Mouse (Mus musculus) midbrain, embryonic 15.5 days (tissue): ENCODE results near the gene Eif3b. TPM values are rescaled to one million over a fixed set of nuclear protein-coding genes. Genes with fewer than 3 reads are reported as not detected.

Experiments used
- ATAC-seq: fragments of 200-750 bp; cut with Nextera tagmentation; replicated peaks from 2 replicates; pipeline ENCODE4 v1.8.0; 2017; ENCODE audit warnings: moderate TSS enrichment
- H3K27ac ChIP-seq: fragments of 300-500 bp; sonication (generic); 2 replicates; pipeline ENCODE4 v1.5.1; 2015; ENCODE audit warnings: mild to moderate bottlenecking, inconsistent platforms
- H3K27me3 ChIP-seq: fragments of 300-500 bp; sonication (generic); replicated peaks from 2 replicates; pipeline ENCODE4 v1.6.1; 2015; ENCODE audit warnings: inconsistent platforms
- H3K36me3 ChIP-seq: fragments of 300-500 bp; sonication (generic); replicated peaks from 2 replicates; pipeline ENCODE4 v1.6.1; 2015; ENCODE audit warnings: inconsistent platforms
- H3K4me1 ChIP-seq: fragments of 300-500 bp; sonication (generic); 2 replicates; pipeline ENCODE4 v1.6.1; 2015; ENCODE audit warnings: inconsistent platforms
- H3K4me2 ChIP-seq: fragments of 300-500 bp; sonication (generic); 2 replicates; pipeline ENCODE4 v1.6.1; 2015; ENCODE audit warnings: inconsistent platforms, mild to moderate bottlenecking, moderate library complexity
- H3K4me3 ChIP-seq: fragments of 300-500 bp; sonication (generic); 2 replicates; pipeline ENCODE4 v1.5.1; 2015; ENCODE audit warnings: mild to moderate bottlenecking, inconsistent platforms
- H3K9ac ChIP-seq: fragments of 300-500 bp; sonication (generic); 2 replicates; pipeline ENCODE4 v1.6.1; 2015; ENCODE audit warnings: mild to moderate bottlenecking, inconsistent platforms
- H3K9me3 ChIP-seq: fragments of 300-500 bp; sonication (generic); 2 replicates; pipeline ENCODE4 v1.6.1; 2016; ENCODE audit warnings: inconsistent platforms
- WGBS: fragments of 180-500 bp; shearing (Covaris S2); methylation state at CpG from one replicate; pipeline ENCODE4 v1.1.7; 2015; ENCODE audit warnings: mixed read lengths; 5-methylcytosine and 5-hydroxymethylcytosine counted together
- polyA plus RNA-seq: library from polyadenylated mRNA; unstranded; fragments of >200 nt; fragmentation: Nextera tagmentation; extraction: Ambion mirVana; gene quantifications from 2 replicates; pipeline ENCODE4 v1.2.1, GENCODE M21; 2015

The Eif3b gene
- polyA plus RNA-seq, 1 experiment from 2014 or later, result 78.4 TPM

DNA sequence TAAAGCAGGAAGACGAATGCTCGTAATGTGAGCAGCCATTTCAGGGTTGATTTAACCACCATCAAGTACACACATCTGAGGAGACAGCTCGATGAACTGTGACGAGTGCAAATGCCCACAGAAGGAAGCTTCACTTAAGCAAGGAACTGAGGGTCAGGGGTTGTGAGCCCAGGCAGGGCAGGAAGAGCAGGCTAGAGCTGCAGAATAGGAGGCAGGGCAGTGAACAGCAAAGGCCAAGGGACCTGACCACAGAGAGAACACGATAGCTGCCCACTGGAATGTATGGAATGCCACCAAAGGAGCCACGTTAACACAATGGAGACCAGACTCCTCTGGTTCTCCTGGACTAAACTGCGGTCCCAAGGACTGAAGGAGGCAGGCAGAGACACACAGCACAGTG, 35.6 kb upstream of the Eif3b start:
- Histone ChIP-seq H3K27ac (no peak overlapping the region), H3K4me2 (no peak overlapping the region), H3K27me3 (no peaks in the 10 kb centered on the region), H3K4me1 (peaks cover 21% of the 10 kb centered on the region), H3K9ac (no peak overlapping the region), H3K36me3 (no peaks in the 10 kb centered on the region), H3K4me3 (no peak overlapping the region), H3K9me3 (no peaks in the 10 kb centered on the region)
- no peak for ATAC-seq
- 18% methylated on average over 7 of the region's 7 CpGs for WGBS

DNA sequence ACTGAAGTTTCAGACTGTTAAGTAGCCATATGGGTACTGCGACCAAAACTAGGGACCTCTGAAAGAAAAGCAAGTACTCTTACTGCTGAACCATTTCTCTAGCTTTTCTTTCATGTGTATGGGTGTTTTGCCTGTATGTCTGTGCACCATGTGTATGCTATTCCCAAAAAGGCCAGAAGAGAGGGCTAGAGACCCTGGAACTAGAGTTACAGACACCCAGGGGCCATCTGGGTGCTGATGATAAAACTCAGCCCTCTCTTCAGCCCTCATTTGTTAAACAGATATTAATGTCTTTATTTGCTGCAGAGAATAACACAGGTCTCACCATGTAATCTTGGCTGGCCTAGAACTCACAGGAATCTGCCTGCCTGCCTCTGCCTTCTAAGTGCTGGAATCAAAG, 34.7 kb upstream of the Eif3b start:
- peaks cover 21% of the 10 kb centered on the region for H3K4me1 ChIP-seq
- no peak overlapping the region for H3K27ac ChIP-seq
- H3K9me3 ChIP-seq, result no peaks in the 10 kb centered on the region
- no peak overlapping the region for H3K9ac ChIP-seq
- H3K4me2 ChIP-seq, result no peak overlapping the region
- 92% methylated on average over 1 of the region's 1 CpGs for WGBS
- no peak overlapping the region for H3K4me3 ChIP-seq
- H3K27me3 ChIP-seq, result no peaks in the 10 kb centered on the region
- ATAC-seq, result no peak
- H3K36me3 ChIP-seq, result no peaks in the 10 kb centered on the region

DNA sequence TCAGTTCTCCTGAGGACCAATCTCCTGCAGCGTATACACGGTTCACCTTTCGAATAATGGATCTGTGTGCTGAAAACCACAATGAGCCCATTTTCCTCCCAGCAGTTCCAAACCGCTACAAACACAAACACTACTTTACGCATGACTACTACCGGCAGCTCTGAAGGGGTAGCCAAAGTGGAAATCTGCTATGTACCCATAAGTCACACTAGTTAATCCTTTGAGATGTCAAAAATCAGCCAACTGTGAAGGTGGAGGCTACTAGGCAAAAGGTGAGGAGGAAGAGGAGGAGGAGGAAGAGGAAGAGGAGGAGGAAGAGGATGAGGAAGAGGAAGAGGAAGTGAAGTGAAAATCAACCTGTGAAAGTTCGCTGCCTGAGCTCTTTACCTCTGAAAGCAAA, 31.9 kb upstream of the Eif3b start:
- H3K27ac ChIP-seq, result no peak overlapping the region
- H3K27me3 ChIP-seq, result no peaks in the 10 kb centered on the region
- no peak overlapping the region for H3K4me3 ChIP-seq
- 85% methylated on average over 7 of the region's 7 CpGs for WGBS
- ATAC-seq, result no peak
- no peaks in the 10 kb centered on the region for H3K9me3 ChIP-seq
- H3K4me2 ChIP-seq, result no peak overlapping the region
- no peak overlapping the region for H3K9ac ChIP-seq
- H3K4me1 ChIP-seq, result peaks cover 21% of the 10 kb centered on the region
- no peaks in the 10 kb centered on the region for H3K36me3 ChIP-seq

GRCm38 (mm10) chr5:140387816-140388510, 31.2 kb upstream of the Eif3b start:
- ATAC-seq, result no peak
- peak overlapping the region; percentile 64 for H3K9ac ChIP-seq
- no peaks in the 10 kb centered on the region for H3K27me3 ChIP-seq
- H3K4me2 ChIP-seq, result peak overlapping the region; percentile 93
- no peak overlapping the region for H3K27ac ChIP-seq
- peaks cover 21% of the 10 kb centered on the region for H3K4me1 ChIP-seq
- peak overlapping the region; percentile 70 for H3K4me3 ChIP-seq
- 79% methylated on average over 12 of the region's 12 CpGs for WGBS
- no peaks in the 10 kb centered on the region for H3K9me3 ChIP-seq
- H3K36me3 ChIP-seq, result no peaks in the 10 kb centered on the region

DNA sequence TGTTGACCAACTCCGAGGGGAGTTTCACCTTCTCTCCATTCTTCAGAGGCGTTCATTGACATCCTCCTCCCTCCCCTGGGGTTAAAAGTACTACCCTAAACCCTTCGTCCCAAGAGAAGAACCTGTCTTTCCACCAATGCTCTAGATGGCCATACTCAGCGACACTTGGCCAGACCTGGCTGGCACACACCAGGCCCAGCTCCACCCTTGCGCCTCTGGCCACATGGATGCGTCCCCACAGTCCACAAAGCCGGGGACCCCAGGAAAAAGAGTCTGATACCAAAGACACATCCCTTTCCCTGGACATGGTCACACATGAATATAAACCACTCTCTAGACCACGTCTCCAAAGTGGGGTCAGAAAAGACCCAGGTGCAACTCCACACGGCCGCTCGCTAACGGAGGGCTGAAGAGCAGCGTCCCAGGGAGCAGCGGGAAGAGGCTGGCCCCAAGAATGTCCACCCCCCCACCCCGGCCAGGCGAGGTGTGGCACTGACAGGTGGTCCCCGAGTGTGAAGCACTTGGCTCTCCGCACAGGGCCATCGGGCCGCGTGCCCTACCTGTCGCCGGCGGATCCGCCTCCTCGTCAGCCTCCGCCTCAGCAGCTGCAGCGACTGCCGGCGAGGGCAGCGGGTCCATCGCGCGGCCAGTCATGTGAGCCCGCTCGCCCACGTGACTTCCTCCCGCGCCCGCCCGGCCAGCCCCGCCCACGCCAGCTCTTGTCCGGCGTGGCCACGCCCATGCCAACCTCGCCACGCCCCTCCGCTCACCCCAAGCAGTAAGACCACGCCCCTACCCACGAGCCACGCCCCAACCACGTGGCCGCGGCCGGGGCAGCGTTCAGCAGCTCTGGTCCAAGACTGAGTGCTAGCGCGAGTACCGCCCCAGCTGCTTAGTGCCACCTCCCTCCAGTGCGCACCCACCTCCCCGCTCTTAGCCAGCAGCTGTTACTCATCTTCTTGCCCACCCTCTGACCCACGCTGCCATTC, 30.2 kb upstream of the Eif3b start, which contains the start of gene Snx8:
Snx8 (minus strand) TSS at position 675 of the 989 bp plus-strand sequence.
- Histone ChIP-seq H3K27ac (peak within 1 kb of the TSS; percentile 57), H3K9ac (peak within 1 kb of the TSS; percentile 64), H3K27me3 (no peaks in the 10 kb centered on the region), H3K4me1 (peaks cover 21% of the 10 kb centered on the region), H3K4me2 (peak within 1 kb of the TSS; percentile 93), H3K36me3 (no peaks in the 10 kb centered on the region), H3K4me3 (peak within 1 kb of the TSS; percentile 70), H3K9me3 (no peaks in the 10 kb centered on the region)
- ATAC-seq, result peak; percentile 94
- WGBS, result under 1% methylated on average over 62 of the region's 63 CpGs

GRCm38 (mm10) chr5:140389647-140390046, 29.5 kb upstream of the Eif3b start:
- H3K27ac ChIP-seq, result peak overlapping the region; percentile 57; the same call in 1 of the 2 replicates

DNA sequence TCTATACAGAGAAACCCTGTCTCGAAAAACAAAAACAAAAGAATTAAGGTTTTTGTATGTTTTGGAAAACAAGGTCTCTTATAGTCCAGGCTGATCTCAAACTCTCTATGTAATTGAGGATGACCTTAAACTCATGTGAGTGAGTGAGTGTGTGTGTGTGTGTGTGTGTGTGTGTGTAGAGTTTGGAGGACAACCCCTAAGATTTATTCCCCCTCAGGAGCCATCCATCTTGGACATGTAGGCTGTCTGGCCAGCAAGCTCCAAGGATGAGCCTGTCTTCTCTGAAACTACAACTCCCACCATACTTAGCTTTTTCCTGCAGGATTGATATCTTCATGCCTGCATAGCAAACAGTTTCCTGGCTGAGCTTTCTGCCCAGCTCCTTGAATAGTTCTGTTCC, 27.7 kb upstream of the Eif3b start:
- Histone ChIP-seq H3K4me1 (peaks cover 20% of the 10 kb centered on the region), H3K36me3 (no peaks in the 10 kb centered on the region), H3K27me3 (no peaks in the 10 kb centered on the region), H3K27ac (no peak overlapping the region), H3K9me3 (no peaks in the 10 kb centered on the region), H3K4me2 (no peak overlapping the region), H3K4me3 (no peak overlapping the region), H3K9ac (no peak overlapping the region)
- WGBS, result 77% methylated on average over 1 of the region's 1 CpGs
- ATAC-seq, result no peak

More at GRCm38 (mm10) chr5:140389647-140390046, 29.5 kb upstream of the Eif3b start:
- Histone ChIP-seq H3K4me2 (peak overlapping the region; percentile 93), H3K36me3 (no peaks in the 10 kb centered on the region), H3K9me3 (no peaks in the 10 kb centered on the region), H3K4me1 (peaks cover 21% of the 10 kb centered on the region), H3K27me3 (no peaks in the 10 kb centered on the region), H3K4me3 (peak overlapping the region; percentile 70), H3K9ac (no peak overlapping the region)
- peak; percentile 28; the same call in 1 of the 2 replicates for ATAC-seq
- 61% methylated on average over 3 of the region's 3 CpGs for WGBS

- no peaks in the 10 kb centered on the region for H3K36me3 ChIP-seq
- no peak overlapping the region for H3K9ac ChIP-seq
- no peak for ATAC-seq
- H3K27me3 ChIP-seq, result no peaks in the 10 kb centered on the region
- peaks cover 15% of the 10 kb centered on the region for H3K4me1 ChIP-seq
- H3K9me3 ChIP-seq, result no peaks in the 10 kb centered on the region
- WGBS, result 86% methylated on average over 5 of the region's 5 CpGs
- no peak overlapping the region for H3K27ac ChIP-seq
- no peak overlapping the region for H3K4me2 ChIP-seq
- no peak overlapping the region for H3K4me3 ChIP-seq
Observed at GRCm38 (mm10) chr5:140391981-140392380, 27.1 kb upstream of the Eif3b start.

DNA sequence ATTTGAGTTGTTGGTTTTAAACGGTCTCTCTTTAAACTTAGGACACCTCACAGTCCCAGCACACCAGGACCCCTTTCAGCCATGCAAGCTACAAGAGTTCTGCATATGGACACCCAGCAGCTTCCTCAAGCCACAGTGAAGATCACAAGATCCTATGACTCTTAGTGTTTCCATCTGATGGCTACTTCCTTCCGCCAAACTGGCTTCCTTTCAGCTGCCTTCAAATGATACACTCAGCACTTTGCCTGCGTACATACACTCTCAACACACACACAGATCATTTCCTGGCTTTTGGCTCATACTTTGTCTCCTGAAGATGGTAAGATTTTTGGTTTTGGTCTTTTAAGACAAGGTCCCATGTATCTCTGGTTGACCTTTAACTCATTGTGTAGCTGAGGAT, 26.4 kb upstream of the Eif3b start:
- Histone ChIP-seq H3K9me3 (no peaks in the 10 kb centered on the region), H3K4me2 (no peak overlapping the region), H3K36me3 (no peaks in the 10 kb centered on the region), H3K4me1 (peaks cover 9% of the 10 kb centered on the region), H3K4me3 (no peak overlapping the region), H3K27ac (no peak overlapping the region), H3K9ac (no peak overlapping the region), H3K27me3 (no peaks in the 10 kb centered on the region)
- ATAC-seq, result no peak
- WGBS, result 95% methylated on average over 3 of the region's 3 CpGs

DNA sequence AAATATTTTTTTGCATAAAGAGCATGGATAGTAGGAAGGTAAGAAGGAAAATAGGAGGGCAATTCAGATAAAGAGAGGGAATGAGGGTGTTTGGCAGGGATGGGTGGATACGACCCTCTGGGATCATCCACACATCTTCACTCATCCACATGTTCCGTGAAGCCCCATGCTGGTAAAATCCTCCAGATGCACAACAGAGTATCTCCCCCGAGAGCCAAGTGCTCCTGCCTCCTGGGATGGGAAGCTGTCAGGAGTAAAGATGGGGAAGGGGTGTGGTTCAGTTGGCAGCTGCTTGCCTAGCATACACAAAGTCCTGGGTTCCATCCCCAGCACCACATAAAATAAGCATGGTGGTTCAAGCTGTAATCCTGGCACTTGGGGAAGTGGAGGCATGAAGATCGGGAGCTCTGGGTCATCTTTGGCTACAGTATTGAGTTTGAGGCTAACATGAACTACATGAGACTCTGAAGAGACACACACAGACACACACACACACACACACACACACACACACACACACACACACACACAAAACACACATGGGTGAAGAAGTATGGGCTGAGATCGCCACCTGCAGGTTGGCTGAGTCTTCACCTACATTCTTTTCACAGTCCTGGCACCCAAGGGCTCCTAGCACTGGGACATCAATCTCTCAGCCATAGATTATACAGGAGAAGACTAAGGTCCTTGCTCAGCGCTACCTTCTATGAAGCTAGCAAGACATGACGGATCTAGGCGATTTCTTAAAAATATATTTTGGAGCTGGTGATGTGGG, 22.8 kb upstream of the Eif3b start:
- no peak overlapping the region for H3K4me2 ChIP-seq
- no peak overlapping the region for H3K9ac ChIP-seq
- no peaks in the 10 kb centered on the region for H3K9me3 ChIP-seq
- H3K27me3 ChIP-seq, result no peaks in the 10 kb centered on the region
- H3K27ac ChIP-seq, result no peak overlapping the region
- H3K4me3 ChIP-seq, result no peak overlapping the region
- 63% methylated on average over 8 of the region's 8 CpGs for WGBS
- no peaks in the 10 kb centered on the region for H3K36me3 ChIP-seq
- no peaks in the 10 kb centered on the region for H3K4me1 ChIP-seq
- no peak for ATAC-seq

- 90% methylated on average over 4 of the region's 4 CpGs for WGBS
- Histone ChIP-seq H3K27me3 (no peaks in the 10 kb centered on the region), H3K9ac (no peak overlapping the region), H3K4me3 (no peak overlapping the region), H3K27ac (no peak overlapping the region), H3K9me3 (no peaks in the 10 kb centered on the region), H3K4me2 (no peak overlapping the region), H3K36me3 (no peaks in the 10 kb centered on the region), H3K4me1 (no peaks in the 10 kb centered on the region)
- ATAC-seq, result no peak
Observed at GRCm38 (mm10) chr5:140402640-140403270, 16.4 kb upstream of the Eif3b start.
